Mouse (Mus musculus): ENCODE measurements at regions not wholly inside any gene's neighbourhood (a gene's known extent, or its start where the extent isn't known, plus 50 kb on each side); places are given as distances from the start of the nearest gene placed in this dataset.

- no peak for TF ChIP-seq CTCF (conservative IDR thresholded peaks at IDR 0.05 in 1 of 2, IDR thresholded peaks at IDR 0.05 in 1 of 2; ENCODE audit: low read depth in 2 of 2, low read length in 2 of 2)
- no peak for TF ChIP-seq NELFE (IDR thresholded peaks at IDR 0.05; ENCODE audit: low read depth, low read length)
- no peak for TF ChIP-seq MAX (IDR thresholded peaks at IDR 0.05; ENCODE audit: low read length)
- TF ChIP-seq POLR2A (IDR thresholded peaks at IDR 0.05; ENCODE audit: low read depth, low read length), result no peak
Measured at GRCm38 (mm10) chr10:15791473-15792269, 1073.7 kb upstream of the Gje1 start.

Measured in CH12.LX (cell line).